Mouse (Mus musculus) stomach, embryonic 16.5 days (tissue): Measurements from ENCODE around the gene Snd1. TPM values are rescaled to one million over a fixed set of nuclear protein-coding genes. Genes with fewer than 3 reads are reported as not detected.

Experiments used
- ATAC-seq: fragments of 200-750 bp; cut with Nextera tagmentation; 2 replicates; pipeline ENCODE4 v1.8.0; 2017; ENCODE audit warnings: moderate number of reproducible peaks, moderate TSS enrichment; ENCODE audit not compliant: insufficient read depth, low FRiP score
- H3K27ac ChIP-seq: fragments of 300-500 bp; sonication (generic); 2 replicates; pipeline ENCODE4 v1.5.1; 2014; ENCODE audit warnings: low read length
- H3K27me3 ChIP-seq: fragments of 300-500 bp; sonication (generic); 2 replicates; pipeline ENCODE4 v1.6.1; 2014; ENCODE audit warnings: low read length, control low read depth, mixed read lengths; ENCODE audit not compliant: control insufficient read depth, insufficient read depth
- H3K36me3 ChIP-seq: fragments of 300-500 bp; sonication (generic); 2 replicates; pipeline ENCODE4 v1.6.1; 2014; ENCODE audit warnings: low read length; ENCODE audit not compliant: control insufficient read depth, insufficient read depth
- H3K4me1 ChIP-seq: fragments of 300-500 bp; sonication (generic); 2 replicates; pipeline ENCODE4 v1.6.1; 2014; ENCODE audit warnings: low read length, control low read depth, mixed read lengths; ENCODE audit not compliant: control insufficient read depth, insufficient read depth
- H3K4me2 ChIP-seq: fragments of 300-500 bp; sonication (generic); 2 replicates; pipeline ENCODE4 v1.6.1; 2014; ENCODE audit warnings: low read depth, low read length, mixed read lengths
- H3K4me3 ChIP-seq: fragments of 300-500 bp; sonication (generic); replicated peaks from 2 replicates; pipeline ENCODE4 v1.5.1; 2014; ENCODE audit warnings: mild to moderate bottlenecking, low read length
- H3K9ac ChIP-seq: fragments of 300-500 bp; sonication (generic); 2 replicates; pipeline ENCODE4 v1.6.1; 2014; ENCODE audit warnings: low read length
- H3K9me3 ChIP-seq: fragments of 300-500 bp; sonication (generic); replicated peaks from 2 replicates; pipeline ENCODE4 v1.6.1; 2016; ENCODE audit warnings: low read length, control low read depth; ENCODE audit not compliant: control insufficient read depth
- WGBS: fragments of 180-500 bp; shearing (Covaris S2); extraction: QIAGEN DNeasy Blood & Tissue Kit; methylation state at CpG from one replicate; pipeline ENCODE4 v1.1.7; 2014; 5-methylcytosine and 5-hydroxymethylcytosine counted together
- polyA plus RNA-seq: library from polyadenylated mRNA; unstranded; fragments of >200 nt; fragmentation: Nextera tagmentation; extraction: Ambion mirVana; gene quantifications from 2 replicates; pipeline ENCODE4 v1.2.1, GENCODE M21; 2015

Gene Snd1
- polyA plus RNA-seq, 1 experiment from 2014 or later: 136 TPM

- no peak for ATAC-seq
- Histone ChIP-seq H3K9me3 (no peaks in the 10 kb centered on the region), H3K4me3 (no peak overlapping the region), H3K27me3 (no peaks in the 10 kb centered on the region), H3K36me3 (no peaks in the 10 kb centered on the region), H3K4me2 (no peak overlapping the region), H3K27ac (no peak overlapping the region), H3K9ac (no peak overlapping the region), H3K4me1 (peaks cover 32% of the 10 kb centered on the region)
- 50% methylated on average over 8 of the region's 8 CpGs for WGBS
These were observed 379.7 kb downstream of the Snd1 start for GRCm38 (mm10) chr6:28854598-28854997.

GRCm38 (mm10) chr6:28855442-28855841, 380.5 kb downstream of the Snd1 start:
- no peak overlapping the region for H3K27ac ChIP-seq
- H3K4me1 ChIP-seq: peaks cover 31% of the 10 kb centered on the region
- H3K4me2 ChIP-seq: no peak overlapping the region
- no peak for ATAC-seq
- no peak overlapping the region for H3K9ac ChIP-seq
- no peaks in the 10 kb centered on the region for H3K36me3 ChIP-seq
- H3K27me3 ChIP-seq: no peaks in the 10 kb centered on the region
- H3K4me3 ChIP-seq: no peak overlapping the region
- no peaks in the 10 kb centered on the region for H3K9me3 ChIP-seq
- 39% methylated on average over 3 of the region's 3 CpGs for WGBS

GRCm38 (mm10) chr6:28856789-28857188, 381.9 kb downstream of the Snd1 start:
- no peak overlapping the region for H3K27ac ChIP-seq
- H3K4me2 ChIP-seq: no peak overlapping the region
- no peaks in the 10 kb centered on the region for H3K27me3 ChIP-seq
- H3K36me3 ChIP-seq: no peaks in the 10 kb centered on the region
- H3K4me1 ChIP-seq: peaks cover 28% of the 10 kb centered on the region
- H3K4me3 ChIP-seq: no peak overlapping the region
- no peak for ATAC-seq
- WGBS: 80% methylated on average over 4 of the region's 4 CpGs
- H3K9me3 ChIP-seq: no peaks in the 10 kb centered on the region
- no peak overlapping the region for H3K9ac ChIP-seq

- ATAC-seq: no peak
- H3K9me3 ChIP-seq: no peaks in the 10 kb centered on the region
- no peak overlapping the region for H3K9ac ChIP-seq
- H3K27ac ChIP-seq: peak overlapping the region; percentile 4; the same call in 1 of the 2 replicates
- no peaks in the 10 kb centered on the region for H3K27me3 ChIP-seq
- WGBS: 52% methylated on average over 2 of the region's 2 CpGs
- H3K4me1 ChIP-seq: peaks cover 26% of the 10 kb centered on the region
- H3K36me3 ChIP-seq: no peaks in the 10 kb centered on the region
- no peak overlapping the region for H3K4me2 ChIP-seq
- no peak overlapping the region for H3K4me3 ChIP-seq
These were observed 382.6 kb downstream of the Snd1 start for GRCm38 (mm10) chr6:28857198-28858180.

GRCm38 (mm10) chr6:28859094-28859493, 384.2 kb downstream of the Snd1 start:
- H3K4me1 ChIP-seq: peaks cover 13% of the 10 kb centered on the region
- no peak overlapping the region for H3K27ac ChIP-seq
- no peak overlapping the region for H3K4me2 ChIP-seq
- no peak overlapping the region for H3K9ac ChIP-seq
- H3K36me3 ChIP-seq: no peaks in the 10 kb centered on the region
- H3K4me3 ChIP-seq: no peak overlapping the region
- no peak for ATAC-seq
- 86% methylated on average over 2 of the region's 2 CpGs for WGBS
- no peaks in the 10 kb centered on the region for H3K27me3 ChIP-seq
- no peaks in the 10 kb centered on the region for H3K9me3 ChIP-seq

GRCm38 (mm10) chr6:28860450-28860849, 385.5 kb downstream of the Snd1 start:
- Histone ChIP-seq H3K9me3 (no peaks in the 10 kb centered on the region), H3K27me3 (no peaks in the 10 kb centered on the region), H3K9ac (no peak overlapping the region), H3K4me3 (no peak overlapping the region), H3K27ac (no peak overlapping the region), H3K4me1 (peaks cover 16% of the 10 kb centered on the region; the same call in 1 of the 2 replicates), H3K36me3 (no peaks in the 10 kb centered on the region), H3K4me2 (no peak overlapping the region)
- 64% methylated on average over 2 of the region's 2 CpGs for WGBS
- no peak for ATAC-seq

- ATAC-seq: no peak
These were observed 386.0 kb downstream of the Snd1 start for GRCm38 (mm10) chr6:28860922-28861321.

GRCm38 (mm10) chr6:28862304-28862703, 387.4 kb downstream of the Snd1 start:
- Histone ChIP-seq H3K27ac (no peak overlapping the region), H3K9ac (no peak overlapping the region), H3K36me3 (no peaks in the 10 kb centered on the region), H3K27me3 (no peaks in the 10 kb centered on the region), H3K4me3 (no peak overlapping the region), H3K9me3 (no peaks in the 10 kb centered on the region), H3K4me1 (peaks cover 23% of the 10 kb centered on the region), H3K4me2 (no peak overlapping the region)
- 58% methylated on average over 8 of the region's 8 CpGs for WGBS
- no peak for ATAC-seq

More at GRCm38 (mm10) chr6:28860922-28861321, 386.0 kb downstream of the Snd1 start:
- WGBS: 33% methylated on average over 2 of the region's 2 CpGs
- H3K9me3 ChIP-seq: no peaks in the 10 kb centered on the region
- H3K9ac ChIP-seq: no peak overlapping the region
- peaks cover 16% of the 10 kb centered on the region; the same call in 1 of the 2 replicates for H3K4me1 ChIP-seq
- no peak overlapping the region for H3K27ac ChIP-seq
- H3K36me3 ChIP-seq: no peaks in the 10 kb centered on the region
- H3K4me2 ChIP-seq: no peak overlapping the region
- H3K4me3 ChIP-seq: no peak overlapping the region
- no peaks in the 10 kb centered on the region for H3K27me3 ChIP-seq

- no peak overlapping the region for H3K4me3 ChIP-seq
- 40% methylated on average over 5 of the region's 5 CpGs for WGBS
- peaks cover 29% of the 10 kb centered on the region for H3K4me1 ChIP-seq
- H3K9ac ChIP-seq: no peak overlapping the region
- no peaks in the 10 kb centered on the region for H3K9me3 ChIP-seq
- no peak for ATAC-seq
- H3K27ac ChIP-seq: no peak overlapping the region
- H3K27me3 ChIP-seq: no peaks in the 10 kb centered on the region
- H3K36me3 ChIP-seq: no peaks in the 10 kb centered on the region
- no peak overlapping the region for H3K4me2 ChIP-seq
These were observed 389.7 kb downstream of the Snd1 start for GRCm38 (mm10) chr6:28864684-28865083.
